Mouse (Mus musculus): ENCODE measurements at regions not wholly inside any gene's neighbourhood (a gene's known extent, or its start where the extent isn't known, plus 50 kb on each side); places are given as distances from the start of the nearest gene placed in this dataset.

DNA sequence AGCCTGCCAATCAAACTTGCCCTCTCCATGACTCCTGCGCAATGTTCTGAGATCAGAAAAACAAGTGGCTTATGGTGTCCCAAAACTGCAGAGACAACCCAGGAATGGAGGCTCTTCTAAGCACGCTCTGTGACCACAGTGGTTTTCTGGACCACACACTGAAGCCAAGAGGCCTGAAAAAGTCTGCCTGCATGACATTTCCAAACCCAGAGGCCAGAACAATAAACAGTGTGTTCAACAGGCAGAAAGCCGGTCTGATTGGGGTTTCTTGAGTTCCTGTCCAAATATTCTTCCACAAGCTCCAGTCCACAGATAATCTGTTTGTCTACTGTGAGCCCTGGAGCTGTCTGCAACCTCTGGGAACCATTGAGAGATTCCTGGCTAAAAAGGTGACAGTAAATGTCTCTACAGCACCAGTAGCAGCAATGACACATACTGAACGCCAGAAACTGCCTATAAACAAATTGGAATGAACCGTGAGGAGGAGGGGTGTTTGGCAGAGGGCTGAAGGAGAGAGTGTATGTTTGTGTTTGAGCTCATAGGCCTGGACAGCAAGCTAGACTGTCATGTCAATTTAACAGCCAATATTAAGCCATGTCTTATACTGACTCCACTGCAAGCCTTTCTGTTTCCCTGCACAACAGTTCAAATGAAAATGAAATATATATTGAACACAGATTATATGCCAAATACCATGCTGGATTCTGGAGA lies 152.2 kb downstream of the Rpl10-ps3 start:
- TF ChIP-seq MAFK (IDR thresholded peaks at IDR 0.05; ENCODE audit: insufficient replicate concordance, low read length) (no peak), TCF12 (IDR thresholded peaks at IDR 0.05; ENCODE audit: low read depth, low read length) (no peak), CTCF (conservative IDR thresholded peaks at IDR 0.05 in 1 of 2, IDR thresholded peaks at IDR 0.05 in 1 of 2; ENCODE audit: low read depth in 2 of 2, low read length in 2 of 2) (no peak), MAX (IDR thresholded peaks at IDR 0.05; ENCODE audit: low read length) (no peak), EP300 (IDR thresholded peaks at IDR 0.05; ENCODE audit: low read length) (no peak), POLR2A (IDR thresholded peaks at IDR 0.05; ENCODE audit: low read depth, low read length) (no peak), BHLHE40 (IDR thresholded peaks at IDR 0.05; ENCODE audit: low read depth, low read length) (no peak), RAD21 (IDR thresholded peaks at IDR 0.05; ENCODE audit: low read depth, low read length) (no peak), NELFE (IDR thresholded peaks at IDR 0.05; ENCODE audit: low read depth, low read length) (no peak), ZC3H11A (IDR thresholded peaks at IDR 0.05; ENCODE audit: low read depth, low read length) (no peak), E2F4 (IDR thresholded peaks at IDR 0.05; ENCODE audit: insufficient replicate concordance, low read depth, low read length) (no peak), CHD2 (IDR thresholded peaks at IDR 0.05; ENCODE audit: low read length) (no peak)

Measured in CH12.LX (cell line).